Mouse (Mus musculus) heart, postnatal 25 days (tissue): ENCODE results near the gene Cenpe. TPM values are rescaled to one million over a fixed set of nuclear protein-coding genes. Genes with fewer than 3 reads are reported as not detected.

ENCODE experiments used
- DNase-seq: peaks from one replicate; pipeline ENCODE4 v3.0.0; 2022; ENCODE audit warnings: low spot score
- intact Hi-C: fragments of 180-260 bp; cut with DNase I; formaldehyde crosslinking; loops from one replicate; pipeline ENCODE4 v1.15.1; 2025
- total RNA-seq, 2 experiments: library from RNA; stranded (reverse); gene quantifications; 2 replicates each; pipeline ENCODE4 v1.2.3; 2021

The Cenpe gene
- total RNA-seq, 2 experiments from 2014 or later, result 1.1 TPM

- intact Hi-C loops, result no loop called here
- DNase-seq, result no peak
Observed at GRCm38 (mm10) chr3:135315720-135316425, 103.5 kb downstream of the Cenpe start.

- no peak for DNase-seq
- intact Hi-C loops, result no loop called here
Observed at GRCm38 (mm10) chr3:135318331-135318730, 106.0 kb downstream of the Cenpe start.

Other genes starting within 250 kb of the Cenpe start
- gene Bdh2, start 68.7 kb downstream of the Cenpe start, total RNA-seq, result 1 to 10 TPM; 3.7 to 3.8 TPM
- under 1 TPM; 0.22 to 0.29 TPM for gene Slc9b2, start 95.2 kb downstream of the Cenpe start, total RNA-seq
- gene Slc9b1, start 135.5 kb downstream of the Cenpe start, total RNA-seq, result under 1 TPM in 1 of 2 experiments, not detected in 1; 0.25 TPM
- gene Cisd2, start 211.4 kb downstream of the Cenpe start, total RNA-seq, result 10 to 100 TPM; 50.2 to 54.3 TPM
- gene Ube2d3, start 225.6 kb downstream of the Cenpe start, total RNA-seq, result 100 to 1,000 TPM; 338 to 361 TPM